Mouse (Mus musculus): Measurements from ENCODE around the gene Cnn1. TPM values are rescaled to one million over a fixed set of nuclear protein-coding genes. Genes with fewer than 3 reads are reported as not detected.
"Not testable (repeated sequence)": the region's sequence is repeated elsewhere in the genome, so short reads cannot be mapped to it uniquely, and the experiment has no call there.

Gene Cnn1
- polyA plus RNA-seq, 1 experiment from 2014 or later: 2.2 TPM

DNA sequence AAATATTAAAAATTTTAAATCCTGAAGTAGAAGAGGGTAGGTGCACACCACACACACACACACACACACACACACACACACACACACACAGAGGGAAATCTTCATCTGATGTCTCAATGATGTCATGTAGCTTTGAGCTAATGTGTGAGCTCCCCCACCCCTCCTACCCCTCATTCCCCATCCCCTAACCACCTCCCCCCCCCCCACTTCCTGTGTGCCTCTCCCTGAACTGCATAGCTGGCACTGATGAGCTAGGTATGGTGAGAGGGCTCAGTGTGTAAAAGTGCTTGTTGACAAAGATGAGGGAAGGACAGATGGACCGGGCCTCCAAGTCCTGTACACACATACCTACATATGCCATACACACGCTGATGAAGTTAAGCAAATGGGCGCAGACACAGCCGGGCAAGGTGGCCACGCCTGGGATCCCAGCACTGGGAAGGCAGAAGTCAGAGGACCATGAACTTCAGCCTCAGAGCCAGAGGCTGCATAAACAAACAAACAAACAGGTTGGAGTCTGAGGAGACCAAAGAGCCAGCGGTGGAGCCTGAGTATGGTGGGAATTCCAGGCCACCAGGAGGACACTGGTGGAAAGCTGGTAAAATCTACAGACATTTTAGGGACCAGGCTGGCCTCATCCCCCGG, 35.4 kb downstream of the Cnn1 start:
- no peak for ATAC-seq
- peaks cover 33% of the 10 kb centered on the region for H3K27me3 ChIP-seq

DNA sequence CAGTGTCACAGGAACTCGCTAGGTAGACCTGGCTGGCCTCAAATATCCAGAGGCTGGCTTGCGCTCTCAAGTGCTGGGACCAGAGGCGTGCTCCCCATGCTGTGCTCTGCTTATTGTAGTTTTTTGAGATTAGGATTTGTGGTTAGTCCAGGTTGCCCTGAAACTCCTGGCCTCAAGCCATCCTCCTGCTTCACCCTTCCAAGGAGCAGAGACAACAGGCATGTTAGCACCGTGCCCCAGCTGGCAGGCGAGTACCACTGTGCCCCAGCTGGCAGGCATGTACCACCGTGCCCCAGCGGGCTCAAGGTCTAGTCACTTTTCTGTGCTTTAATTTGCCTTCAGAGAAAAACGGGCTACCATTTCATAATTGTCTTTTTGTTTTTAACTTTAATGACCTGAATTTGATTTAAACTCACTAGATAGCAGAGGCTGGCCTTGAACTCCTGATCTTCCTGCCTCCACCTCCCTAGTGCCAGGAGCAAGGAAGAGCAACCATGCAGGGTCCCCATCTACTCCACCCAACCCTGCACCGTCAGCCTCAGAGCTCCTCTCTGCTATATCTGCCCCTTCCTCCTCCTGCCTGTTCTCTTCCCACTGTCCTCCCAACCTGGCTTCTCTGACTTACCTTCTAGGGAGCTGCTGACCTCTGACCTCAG, 36.1 kb downstream of the Cnn1 start:
- WGBS: 80% methylated on average over 9 of the region's 9 CpGs
- no peak for ATAC-seq
- Histone ChIP-seq H3K9ac (no peak overlapping the region), H3K27ac (no peak overlapping the region), H3K4me3 (no peak overlapping the region), H3K27me3 (peaks cover 28% of the 10 kb centered on the region), H3K4me2 (no peak overlapping the region), H3K36me3 (ENCODE audit: poor library complexity, severe bottlenecking) (no peaks in the 10 kb centered on the region), H3K9me3 (replicated peaks) (no peaks in the 10 kb centered on the region), H3K4me1 (peaks cover 4% of the 10 kb centered on the region; the same call in 1 of the 2 replicates)

More for the DNA sequence above, 35.4 kb downstream of the Cnn1 start:
- H3K36me3 ChIP-seq (ENCODE audit: poor library complexity, severe bottlenecking): no peaks in the 10 kb centered on the region
- H3K4me3 ChIP-seq: no peak overlapping the region
- no peak overlapping the region for H3K27ac ChIP-seq
- no peak overlapping the region for H3K9ac ChIP-seq
- WGBS: 90% methylated on average over 7 of the region's 7 CpGs
- H3K4me1 ChIP-seq: peaks cover 4% of the 10 kb centered on the region; the same call in 1 of the 2 replicates
- H3K4me2 ChIP-seq: no peak overlapping the region
- no peaks in the 10 kb centered on the region for H3K9me3 ChIP-seq (replicated peaks)

DNA sequence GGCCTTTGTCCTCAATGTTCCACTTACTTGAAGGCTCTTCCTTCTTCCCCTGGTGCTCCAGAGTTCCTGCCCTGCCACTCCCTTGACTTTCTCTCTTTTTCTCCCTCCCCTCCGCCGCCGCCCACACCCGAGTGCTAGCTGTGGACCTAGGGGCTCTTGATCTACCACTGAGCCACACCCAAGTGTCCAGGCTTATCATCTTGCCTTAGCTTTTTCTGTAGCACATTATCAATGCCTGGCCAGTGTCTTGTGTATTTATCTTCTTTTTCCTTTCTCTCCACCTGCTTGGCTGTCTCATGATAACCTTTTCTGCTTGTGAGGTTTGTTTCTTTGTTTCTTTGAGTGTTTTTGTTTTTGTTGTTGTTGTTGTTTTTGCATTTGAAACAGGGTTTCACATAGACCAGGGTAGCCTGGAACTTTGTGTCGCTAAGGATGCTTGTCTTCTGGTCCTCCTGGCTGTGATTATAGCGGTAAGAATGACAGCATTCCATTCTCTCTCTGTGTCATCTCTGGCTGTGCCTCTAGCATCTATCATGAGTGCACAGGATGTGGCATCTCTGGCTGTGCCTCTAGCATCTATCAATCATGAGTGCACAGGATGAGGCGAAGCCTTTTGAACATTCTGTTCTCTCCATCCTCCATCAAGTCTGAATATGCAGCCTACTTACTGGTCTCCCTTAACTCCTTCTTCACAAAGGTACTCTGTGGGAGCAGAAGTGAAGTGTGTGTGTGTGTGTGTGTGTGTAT, 36.8 kb downstream of the Cnn1 start, which contains the start of gene Acp5:
Acp5 (minus strand) TSS at position 68 of the 747 bp plus-strand sequence.
- no peak within 1 kb of the TSS for H3K4me3 ChIP-seq
- H3K9ac ChIP-seq: no peak within 1 kb of the TSS
- no peak within 1 kb of the TSS for H3K27ac ChIP-seq
- no peak for ATAC-seq
- H3K4me2 ChIP-seq: no peak within 1 kb of the TSS
- peaks cover 22% of the 10 kb centered on the region for H3K27me3 ChIP-seq
- H3K36me3 ChIP-seq (ENCODE audit: poor library complexity, severe bottlenecking): no peaks in the 10 kb centered on the region
- 72% methylated on average over 7 of the region's 7 CpGs for WGBS
- H3K4me1 ChIP-seq: peaks cover 4% of the 10 kb centered on the region; the same call in 1 of the 2 replicates
- H3K9me3 ChIP-seq (replicated peaks): no peaks in the 10 kb centered on the region

DNA sequence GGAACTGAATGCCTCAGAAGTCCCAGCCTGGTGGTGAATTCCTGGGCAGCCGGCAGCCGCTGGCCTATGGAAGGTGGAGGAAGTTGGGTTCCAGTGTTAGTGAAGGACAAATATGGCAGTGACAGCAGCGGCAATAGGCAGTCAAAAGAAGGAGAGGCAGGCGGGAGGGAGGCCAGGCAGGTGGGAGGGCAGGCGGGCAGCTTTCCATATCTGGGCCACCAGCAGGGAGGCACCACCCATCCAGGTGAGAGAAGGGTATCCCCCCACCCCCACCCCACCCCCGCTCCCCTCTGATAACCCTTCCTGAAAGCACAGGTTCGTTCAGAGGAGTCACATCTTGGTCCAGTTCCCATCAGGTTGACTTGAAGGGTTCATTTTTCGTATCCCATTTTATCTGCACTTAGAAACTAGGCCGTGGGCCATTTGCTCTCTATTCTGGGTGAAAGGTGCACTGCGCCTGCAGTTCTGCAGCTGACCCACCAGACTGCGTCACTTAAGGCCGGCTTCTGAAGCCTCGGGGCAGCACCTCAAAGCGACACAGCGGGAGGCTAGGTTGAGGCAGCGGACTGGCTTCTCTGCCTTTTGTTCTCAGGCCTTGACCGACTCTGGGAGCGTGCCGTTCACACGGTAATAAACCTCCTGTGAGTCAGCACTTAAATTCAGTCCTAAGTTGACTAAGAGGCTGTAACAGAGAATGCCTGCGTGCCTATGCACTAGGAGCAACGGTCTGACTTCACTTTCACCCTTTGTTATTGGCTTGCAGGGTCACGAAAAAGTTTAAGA, 37.9 kb downstream of the Cnn1 start:
- 9% methylated on average over 23 of the region's 23 CpGs for WGBS
- H3K4me3 ChIP-seq: no peak overlapping the region
- no peak for ATAC-seq
- no peak overlapping the region for H3K27ac ChIP-seq
- H3K36me3 ChIP-seq (ENCODE audit: poor library complexity, severe bottlenecking): no peaks in the 10 kb centered on the region
- H3K9ac ChIP-seq: no peak overlapping the region
- no peaks in the 10 kb centered on the region for H3K9me3 ChIP-seq (replicated peaks)
- no peak overlapping the region for H3K4me2 ChIP-seq
- H3K27me3 ChIP-seq: peaks cover 10% of the 10 kb centered on the region
- peaks cover 4% of the 10 kb centered on the region; the same call in 1 of the 2 replicates for H3K4me1 ChIP-seq

DNA sequence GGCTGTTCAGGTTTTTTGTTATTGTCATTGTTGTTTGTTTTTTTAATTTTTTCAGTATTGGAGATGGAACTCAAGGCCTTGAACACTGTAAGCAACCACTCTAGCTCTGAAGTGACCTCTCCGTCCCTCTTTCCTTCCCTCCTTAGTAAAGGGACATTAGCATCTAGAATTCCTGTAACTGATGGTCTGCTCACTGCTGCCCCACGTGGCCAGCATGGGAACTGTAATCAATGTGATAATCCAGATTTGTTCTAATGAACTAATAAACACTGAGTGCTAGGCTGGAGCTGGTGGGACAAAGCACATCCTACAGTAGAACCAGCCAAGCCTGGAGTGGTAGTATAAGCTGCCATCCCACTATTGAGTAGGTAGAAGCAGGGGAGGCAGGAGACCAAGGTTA, 39.5 kb downstream of the Cnn1 start:
- Histone ChIP-seq H3K27me3 (no peaks in the 10 kb centered on the region; the same call in 1 of the 2 replicates), H3K9ac (no peak overlapping the region), H3K9me3 (replicated peaks) (no peaks in the 10 kb centered on the region), H3K4me2 (no peak overlapping the region), H3K4me3 (no peak overlapping the region), H3K4me1 (peaks cover 4% of the 10 kb centered on the region; the same call in 1 of the 2 replicates), H3K36me3 (ENCODE audit: poor library complexity, severe bottlenecking) (no peaks in the 10 kb centered on the region), H3K27ac (no peak overlapping the region)
- ATAC-seq: no peak
- 35% methylated on average over 2 of the region's 2 CpGs for WGBS

DNA sequence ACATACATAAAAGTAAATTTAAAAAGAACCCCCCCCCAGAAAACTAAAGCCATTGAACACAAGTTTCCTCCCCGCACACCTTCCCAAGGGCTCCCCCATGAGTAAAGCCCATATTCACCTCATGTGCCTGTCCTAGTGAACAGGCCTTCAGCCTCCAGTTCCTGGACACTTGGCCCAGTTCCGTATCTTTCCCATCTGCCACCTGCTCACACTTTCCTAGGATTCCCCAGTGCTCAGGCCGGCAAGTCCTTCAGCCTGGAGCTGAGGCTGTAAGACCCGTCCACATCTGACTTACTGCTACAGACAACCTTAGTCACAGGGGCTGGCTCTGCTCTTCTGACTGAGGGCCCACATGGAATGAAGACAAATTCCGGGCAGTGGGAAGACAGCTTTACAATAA, 40.7 kb downstream of the Cnn1 start:
- Histone ChIP-seq H3K36me3 (ENCODE audit: poor library complexity, severe bottlenecking) (no peaks in the 10 kb centered on the region), H3K27ac (no peak overlapping the region), H3K9ac (no peak overlapping the region), H3K4me1 (peaks cover 4% of the 10 kb centered on the region; the same call in 1 of the 2 replicates), H3K27me3 (no peaks in the 10 kb centered on the region; the same call in 1 of the 2 replicates), H3K4me3 (no peak overlapping the region), H3K9me3 (replicated peaks) (no peaks in the 10 kb centered on the region), H3K4me2 (no peak overlapping the region)
- 92% methylated on average over 5 of the region's 5 CpGs for WGBS
- ATAC-seq: no peak

DNA sequence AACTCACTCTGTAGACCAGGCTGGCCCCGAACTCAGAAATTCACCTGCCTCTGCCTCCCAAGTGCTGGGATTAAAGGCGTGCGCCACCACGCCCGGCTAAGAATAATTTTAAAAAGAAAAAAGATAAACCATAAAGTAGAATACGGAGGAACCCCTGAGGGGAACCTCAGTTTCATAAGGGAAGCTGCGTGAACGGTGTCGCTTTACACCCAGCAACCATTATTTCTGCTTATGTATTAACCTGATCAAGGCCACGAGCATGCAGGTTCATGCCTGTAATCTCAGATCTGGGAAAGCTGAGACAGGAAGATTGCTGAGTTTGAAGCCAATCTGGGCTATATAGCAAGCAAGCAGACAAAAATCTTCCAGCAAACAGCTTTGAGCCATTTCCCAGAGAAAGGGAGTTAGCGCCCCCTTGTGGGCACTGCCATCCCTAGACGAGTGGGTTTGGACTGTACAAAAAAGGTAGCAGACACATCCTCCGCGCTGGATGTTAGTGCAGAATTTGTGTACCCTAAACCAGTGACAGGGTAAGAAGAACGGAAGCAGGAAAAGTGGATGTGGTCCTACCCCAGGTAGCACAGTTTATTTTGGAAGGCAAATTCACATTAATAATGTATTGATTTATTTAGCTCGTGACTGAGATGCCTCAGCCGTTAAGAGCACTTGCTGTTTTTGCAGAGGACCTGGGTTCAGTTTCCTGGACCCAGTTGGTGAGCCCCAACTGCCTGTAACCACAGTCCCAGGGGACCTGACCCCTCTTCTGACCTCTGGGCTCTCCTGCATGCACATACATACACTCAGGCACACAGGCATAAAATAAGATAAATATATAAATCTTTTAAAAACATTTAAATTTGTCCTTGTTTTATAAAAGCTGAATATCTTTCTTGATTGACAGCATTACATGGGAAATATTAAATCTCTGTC, 44.4 kb downstream of the Cnn1 start:
- 59% methylated on average over 17 of the region's 17 CpGs for WGBS
- Histone ChIP-seq H3K4me3 (no peak overlapping the region), H3K27ac (no peak overlapping the region), H3K4me2 (no peak overlapping the region), H3K9ac (no peak overlapping the region), H3K36me3 (ENCODE audit: poor library complexity, severe bottlenecking) (no peaks in the 10 kb centered on the region), H3K27me3 (no peaks in the 10 kb centered on the region), H3K4me1 (no peaks in the 10 kb centered on the region), H3K9me3 (replicated peaks) (no peaks in the 10 kb centered on the region; the same call in 1 of the 2 replicates)
- ATAC-seq: peak; percentile 61; the same call in 1 of the 2 replicates

DNA sequence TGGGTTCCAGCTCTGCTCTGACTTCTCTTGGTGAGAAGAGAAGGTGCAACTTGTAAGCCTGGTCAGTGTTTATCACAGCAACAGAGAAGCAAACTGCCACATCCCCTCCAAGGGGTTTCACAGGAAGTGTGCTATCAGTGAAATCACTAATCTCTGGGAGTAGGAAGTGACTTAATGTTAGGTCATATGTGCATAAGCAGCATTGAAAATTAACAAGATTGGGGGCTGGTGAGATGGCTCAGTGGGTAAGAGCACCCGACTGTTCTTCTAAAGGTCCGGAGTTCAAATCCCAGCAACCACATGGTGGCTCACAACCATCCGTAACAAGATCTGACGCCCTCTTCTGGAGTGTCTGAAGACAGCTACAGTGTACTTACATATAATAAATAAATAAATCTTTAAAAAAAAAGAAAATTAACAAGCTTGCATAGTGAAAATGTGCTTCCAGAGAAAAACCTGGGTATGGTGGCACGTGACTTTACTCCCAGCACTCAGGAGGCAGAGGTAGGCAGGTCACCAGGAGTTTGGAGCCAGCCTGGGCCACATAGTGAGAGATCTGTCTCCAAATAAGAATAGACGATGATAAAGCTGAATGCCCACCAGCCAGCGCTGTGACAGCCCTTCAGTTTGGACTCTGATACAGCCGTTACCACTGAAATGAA, 45.4 kb downstream of the Cnn1 start:
- ATAC-seq: no peak
- no peaks in the 10 kb centered on the region for H3K27me3 ChIP-seq
- H3K9ac ChIP-seq: no peak overlapping the region
- no peak overlapping the region for H3K4me3 ChIP-seq
- no peaks in the 10 kb centered on the region for H3K4me1 ChIP-seq
- 86% methylated on average over 8 of the region's 8 CpGs for WGBS
- H3K27ac ChIP-seq: no peak overlapping the region
- H3K9me3 ChIP-seq (replicated peaks): no peaks in the 10 kb centered on the region; the same call in 1 of the 2 replicates
- no peak overlapping the region for H3K4me2 ChIP-seq
- no peaks in the 10 kb centered on the region for H3K36me3 ChIP-seq (ENCODE audit: poor library complexity, severe bottlenecking)

DNA sequence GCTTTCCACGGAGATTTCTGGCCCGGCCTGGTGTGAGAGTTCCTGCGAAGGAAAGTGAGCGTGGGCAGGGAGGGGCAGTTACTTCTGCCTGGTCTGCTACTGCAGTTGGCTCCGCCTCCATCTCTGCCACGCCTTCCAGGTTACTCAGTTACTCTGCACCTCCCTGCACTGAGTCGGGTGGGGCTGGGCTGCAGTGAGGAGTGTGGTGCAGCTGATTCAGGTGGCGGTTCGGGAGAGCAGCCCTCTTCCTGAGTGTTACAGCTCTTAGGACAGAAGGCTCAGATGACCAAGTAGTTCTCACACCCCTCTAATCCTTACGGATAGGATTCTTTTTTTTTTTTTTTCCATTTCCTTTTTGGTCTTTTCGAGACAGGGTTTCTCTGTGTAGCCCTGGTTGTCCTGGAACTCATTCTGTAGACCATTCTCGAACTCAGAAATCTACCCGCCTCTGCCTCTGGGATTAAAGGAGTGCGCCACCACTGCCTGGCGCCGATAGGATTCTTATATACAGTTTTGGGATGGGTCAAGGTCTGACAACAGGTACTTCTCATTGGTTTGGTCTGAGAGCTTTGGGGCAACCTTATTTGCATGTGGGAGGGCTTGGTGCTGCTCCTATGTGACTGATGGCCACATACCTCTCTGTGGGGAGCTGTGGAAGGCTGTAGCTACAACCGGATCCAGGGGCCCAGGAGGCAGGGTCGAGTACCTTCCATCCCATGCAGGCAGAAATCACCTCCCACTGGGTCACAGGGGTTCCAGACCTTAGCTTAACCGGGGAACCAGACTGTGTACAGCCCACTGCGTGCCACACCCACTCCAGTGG, 50.6 kb downstream of the Cnn1 start:
- Histone ChIP-seq H3K4me1 (no peaks in the 10 kb centered on the region), H3K36me3 (ENCODE audit: poor library complexity, severe bottlenecking) (no peaks in the 10 kb centered on the region), H3K4me2 (no peak overlapping the region), H3K4me3 (no peak overlapping the region), H3K9ac (no peak overlapping the region), H3K27me3 (no peaks in the 10 kb centered on the region), H3K9me3 (replicated peaks) (no peaks in the 10 kb centered on the region; the same call in 1 of the 2 replicates), H3K27ac (no peak overlapping the region)
- 84% methylated on average over 20 of the region's 20 CpGs for WGBS
- no peak for ATAC-seq

DNA sequence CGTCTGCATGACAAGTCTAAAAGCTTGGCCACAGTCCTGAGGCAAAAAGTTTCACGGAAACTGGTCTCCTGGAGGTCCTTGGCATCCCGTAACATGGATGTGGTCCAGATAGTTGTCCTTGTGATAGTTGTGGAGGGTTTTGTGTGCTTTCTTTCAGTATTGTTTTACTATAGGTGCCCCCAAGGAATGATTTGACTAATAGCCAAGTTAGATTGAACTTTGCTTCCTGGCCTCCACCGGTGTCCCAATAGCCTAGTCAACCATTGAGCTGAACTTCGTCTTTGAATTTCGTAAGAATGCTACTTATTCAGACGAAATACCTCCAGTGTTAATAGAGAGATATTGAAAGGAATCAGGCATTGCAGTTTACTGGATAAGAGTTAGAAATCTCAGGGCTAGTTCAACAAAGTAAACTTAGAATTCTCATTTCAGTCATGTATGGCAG, 51.3 kb downstream of the Cnn1 start:
- H3K4me3 ChIP-seq; H3K27me3 ChIP-seq; H3K9me3 ChIP-seq (replicated peaks); ATAC-seq; H3K4me1 ChIP-seq; H3K9ac ChIP-seq; H3K27ac ChIP-seq; H3K36me3 ChIP-seq (ENCODE audit: poor library complexity, severe bottlenecking); H3K4me2 ChIP-seq: not testable (repeated sequence)
- WGBS: 89% methylated on average over 7 of the region's 7 CpGs
